Mouse (Mus musculus) small intestine, adult 2 months (tissue): ENCODE data around the gene Gm5148.

Experiments
- CTCF ChIP-seq: fragments of 200-500 bp; IDR thresholded peaks from 2 replicates; pipeline ENCODE4 v1.5.1; 2012; ENCODE audit warnings: low read depth, mild to moderate bottlenecking, control low read depth, inconsistent platforms, low read length, moderate library complexity, mixed read lengths; ENCODE audit not compliant: insufficient replicate concordance, insufficient read length; ENCODE audit errors: extremely low read depth
- POLR2A ChIP-seq: fragments of 200-500 bp; IDR thresholded peaks from 2 replicates; pipeline ENCODE4 v1.6.1; 2012; ENCODE audit warnings: low read depth, mild to moderate bottlenecking, control low read depth, inconsistent platforms, low read length, moderate library complexity

GRCm38 (mm10) chr3:37727392-37727791 lies 3.1 kb upstream of the Gm5148 start:
- TF ChIP-seq CTCF = no peak
- TF ChIP-seq POLR2A = no peak
